Mouse (Mus musculus) stomach, embryonic 14.5 days (tissue): Measurements from ENCODE around the gene Cd9. TPM values are rescaled to one million over a fixed set of nuclear protein-coding genes. Genes with fewer than 3 reads are reported as not detected.
A peak's percentile ranks its signal among the peaks of the same experiment; 100 is the strongest.

ENCODE experiments used
- ATAC-seq: fragments of 200-750 bp; cut with Nextera tagmentation; 2 replicates; pipeline ENCODE4 v1.8.0; 2017; ENCODE audit warnings: low read depth, moderate TSS enrichment; ENCODE audit not compliant: insufficient number of reproducible peaks, insufficient read depth, low FRiP score
- H3K27ac ChIP-seq: fragments of 300-500 bp; sonication (generic); 2 replicates; pipeline ENCODE4 v1.5.1; 2014; ENCODE audit warnings: mild to moderate bottlenecking, low read length, moderate library complexity, mixed read lengths
- H3K27me3 ChIP-seq: fragments of 300-500 bp; sonication (generic); 2 replicates; pipeline ENCODE4 v1.6.1; 2014; ENCODE audit warnings: low read length, control low read depth, mixed read lengths; ENCODE audit not compliant: control insufficient read depth, insufficient read depth
- H3K36me3 ChIP-seq: fragments of 300-500 bp; sonication (generic); 2 replicates; pipeline ENCODE4 v1.6.1; 2014; ENCODE audit warnings: mild to moderate bottlenecking, control low read depth, low read length, moderate library complexity, mixed read lengths; ENCODE audit not compliant: control insufficient read depth, insufficient read depth
- H3K4me1 ChIP-seq: fragments of 300-500 bp; sonication (generic); 2 replicates; pipeline ENCODE4 v1.6.1; 2014; ENCODE audit warnings: low read length, control low read depth, mixed read lengths; ENCODE audit not compliant: control insufficient read depth, insufficient read depth
- H3K4me2 ChIP-seq: fragments of 300-500 bp; sonication (generic); replicated peaks from 2 replicates; pipeline ENCODE4 v1.6.1; 2014; ENCODE audit warnings: low read depth, low read length, control low read depth
- H3K4me3 ChIP-seq: fragments of 300-500 bp; sonication (generic); 2 replicates; pipeline ENCODE4 v1.5.1; 2014; ENCODE audit warnings: low read depth, low read length, control low read depth
- H3K9ac ChIP-seq: fragments of 300-500 bp; sonication (generic); replicated peaks from 2 replicates; pipeline ENCODE4 v1.6.1; 2014; ENCODE audit warnings: low read depth, mild to moderate bottlenecking, control low read depth, low read length, moderate library complexity, mixed read lengths
- H3K9me3 ChIP-seq: fragments of 300-500 bp; sonication (generic); 2 replicates; pipeline ENCODE4 v1.6.1; 2016; ENCODE audit warnings: low read depth, low read length, control low read depth; ENCODE audit not compliant: control insufficient read depth
- WGBS: fragments of 180-500 bp; shearing (Covaris S2); extraction: QIAGEN DNeasy Blood & Tissue Kit; methylation state at CpG from one replicate; pipeline ENCODE4 v1.1.7; 2014; 5-methylcytosine and 5-hydroxymethylcytosine counted together
- polyA plus RNA-seq: library from polyadenylated mRNA; unstranded; fragments of >200 nt; fragmentation: Nextera tagmentation; extraction: Ambion mirVana; gene quantifications from 2 replicates; pipeline ENCODE4 v1.2.1, GENCODE M21; 2014

Gene Cd9
- polyA plus RNA-seq, 1 experiment from 2014 or later = 286 TPM

DNA sequence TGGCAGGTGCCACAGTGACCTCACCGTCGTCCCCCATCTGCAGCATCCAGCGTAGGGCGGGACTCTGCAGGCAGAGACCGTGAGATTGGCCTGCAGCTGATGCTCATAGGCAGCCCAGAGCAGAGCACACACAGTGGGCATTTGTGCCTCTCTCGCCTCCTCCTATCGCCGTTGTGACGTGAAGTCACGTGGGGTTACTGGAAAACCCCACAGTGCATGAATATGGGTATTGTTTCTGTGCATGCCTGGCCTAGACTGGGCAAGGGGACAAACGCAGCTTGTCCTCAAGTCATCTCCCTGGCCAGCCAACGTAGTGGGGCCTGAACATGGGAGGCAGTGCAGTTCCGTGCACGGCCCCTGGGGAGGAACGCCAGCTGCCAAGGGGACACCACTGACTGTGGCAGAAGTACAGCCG is 27.3 kb downstream of the Cd9 start:
- ATAC-seq = peak; percentile 79; the same call in 1 of the 2 replicates
- no peaks in the 10 kb centered on the region for H3K9me3 ChIP-seq
- 79% methylated on average over 16 of the region's 16 CpGs for WGBS
- no peaks in the 10 kb centered on the region for H3K27me3 ChIP-seq
- H3K4me3 ChIP-seq = no peak overlapping the region
- no peaks in the 10 kb centered on the region; the same call in 1 of the 2 replicates for H3K36me3 ChIP-seq
- peak overlapping the region; percentile 73 for H3K27ac ChIP-seq
- H3K4me2 ChIP-seq = no peak overlapping the region
- H3K4me1 ChIP-seq = peaks cover 21% of the 10 kb centered on the region
- no peak overlapping the region for H3K9ac ChIP-seq

DNA sequence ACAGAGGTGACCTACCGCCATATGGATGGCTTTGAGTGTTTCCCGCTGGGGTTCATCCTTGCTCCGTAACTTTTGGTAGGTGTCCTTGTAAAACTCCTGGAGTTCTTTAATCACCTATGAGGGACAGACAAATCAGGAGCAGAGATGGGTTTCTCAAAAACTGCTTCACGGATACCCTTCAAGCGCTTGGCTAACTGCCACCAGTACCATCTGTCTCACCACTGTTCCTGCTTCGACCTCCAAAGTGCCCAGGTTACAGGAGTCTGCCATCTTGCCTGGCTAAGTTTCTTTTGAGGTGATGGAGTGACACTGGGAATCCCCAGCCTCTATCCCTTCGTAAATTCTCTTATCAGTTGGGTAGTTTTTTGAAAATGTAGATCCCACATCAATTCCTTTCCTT is 32.3 kb downstream of the Cd9 start:
- no peak overlapping the region for H3K4me3 ChIP-seq
- no peaks in the 10 kb centered on the region for H3K4me1 ChIP-seq
- H3K36me3 ChIP-seq = peaks cover 5% of the 10 kb centered on the region; the same call in 1 of the 2 replicates
- H3K9ac ChIP-seq = no peak overlapping the region
- no peaks in the 10 kb centered on the region for H3K9me3 ChIP-seq
- no peak for ATAC-seq
- no peaks in the 10 kb centered on the region for H3K27me3 ChIP-seq
- WGBS = 84% methylated on average over 7 of the region's 7 CpGs
- H3K27ac ChIP-seq = no peak overlapping the region
- H3K4me2 ChIP-seq = no peak overlapping the region

DNA sequence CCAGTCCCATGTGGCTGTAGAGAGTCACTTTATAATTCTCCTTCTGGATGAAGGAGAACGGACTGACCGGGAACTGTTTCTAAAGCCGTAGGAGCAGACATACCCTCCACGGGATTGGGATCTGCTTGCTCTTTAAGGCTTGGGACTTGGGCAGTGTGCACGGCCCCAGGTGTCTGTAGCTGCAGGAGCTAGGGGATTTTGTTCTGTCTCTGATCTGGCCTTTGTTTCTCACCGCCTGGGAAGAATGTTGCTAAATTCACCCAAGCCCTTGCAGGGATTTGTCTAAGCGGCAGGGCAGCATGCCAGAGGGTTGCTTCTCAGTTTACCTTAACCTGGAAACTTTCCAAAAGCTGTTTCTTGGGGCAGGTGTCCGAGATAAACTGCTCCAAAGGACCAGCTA is 32.8 kb downstream of the Cd9 start:
- H3K4me3 ChIP-seq = no peak overlapping the region
- no peaks in the 10 kb centered on the region for H3K27me3 ChIP-seq
- no peak overlapping the region for H3K27ac ChIP-seq
- no peaks in the 10 kb centered on the region for H3K4me1 ChIP-seq
- no peak overlapping the region for H3K9ac ChIP-seq
- no peaks in the 10 kb centered on the region for H3K9me3 ChIP-seq
- peaks cover 5% of the 10 kb centered on the region; the same call in 1 of the 2 replicates for H3K36me3 ChIP-seq
- ATAC-seq = no peak
- 50% methylated on average over 8 of the region's 8 CpGs for WGBS
- H3K4me2 ChIP-seq = no peak overlapping the region

DNA sequence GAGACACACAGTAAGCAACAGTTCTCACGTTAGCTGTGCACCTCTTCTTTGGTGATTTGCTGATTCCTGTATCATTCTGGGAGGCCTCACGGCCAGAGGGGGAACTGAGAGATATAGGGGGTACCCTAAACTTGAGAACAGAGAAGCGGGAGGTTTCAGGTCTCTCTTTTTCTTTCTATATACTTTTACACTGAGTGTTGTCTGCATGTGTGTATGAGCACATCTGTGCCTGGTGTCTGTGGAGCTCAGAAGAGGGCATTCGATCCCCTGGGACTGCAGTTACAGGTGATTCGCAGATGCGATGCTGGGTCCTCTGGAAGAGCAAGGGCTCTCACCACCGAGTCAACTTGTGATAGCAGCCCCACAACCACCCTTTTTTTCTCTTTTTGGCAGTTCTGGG is 33.3 kb downstream of the Cd9 start:
- Histone ChIP-seq H3K4me1 (no peaks in the 10 kb centered on the region), H3K27ac (no peak overlapping the region), H3K9ac (no peak overlapping the region), H3K36me3 (peaks cover 5% of the 10 kb centered on the region; the same call in 1 of the 2 replicates), H3K27me3 (no peaks in the 10 kb centered on the region), H3K9me3 (no peaks in the 10 kb centered on the region), H3K4me3 (no peak overlapping the region), H3K4me2 (no peak overlapping the region)
- ATAC-seq = no peak
- 84% methylated on average over 7 of the region's 7 CpGs for WGBS

DNA sequence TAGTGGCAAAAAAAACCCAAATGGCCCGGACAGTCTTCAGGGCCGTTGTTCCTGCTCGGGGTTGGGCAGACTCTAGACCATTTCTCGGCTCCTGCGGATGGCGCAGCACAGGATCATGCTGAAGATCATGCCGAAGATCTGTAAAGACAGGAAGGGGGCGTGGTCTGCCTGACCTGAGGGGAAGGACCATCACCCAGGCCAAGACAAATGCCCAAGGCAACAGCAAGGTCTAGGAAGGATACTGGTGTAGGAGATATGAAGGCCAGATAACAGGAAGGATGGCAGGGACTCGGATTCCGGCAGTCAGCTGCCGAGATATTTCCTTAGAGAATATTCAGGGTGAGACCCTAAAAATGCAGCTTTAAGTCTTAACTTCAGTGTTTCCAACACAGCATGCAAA is 34.0 kb downstream of the Cd9 start:
- 82% methylated on average over 11 of the region's 11 CpGs for WGBS
- Histone ChIP-seq H3K4me1 (no peaks in the 10 kb centered on the region), H3K27ac (no peak overlapping the region), H3K9me3 (no peaks in the 10 kb centered on the region), H3K4me3 (no peak overlapping the region), H3K9ac (no peak overlapping the region), H3K4me2 (no peak overlapping the region), H3K27me3 (no peaks in the 10 kb centered on the region), H3K36me3 (peaks cover 5% of the 10 kb centered on the region; the same call in 1 of the 2 replicates)
- ATAC-seq = no peak

DNA sequence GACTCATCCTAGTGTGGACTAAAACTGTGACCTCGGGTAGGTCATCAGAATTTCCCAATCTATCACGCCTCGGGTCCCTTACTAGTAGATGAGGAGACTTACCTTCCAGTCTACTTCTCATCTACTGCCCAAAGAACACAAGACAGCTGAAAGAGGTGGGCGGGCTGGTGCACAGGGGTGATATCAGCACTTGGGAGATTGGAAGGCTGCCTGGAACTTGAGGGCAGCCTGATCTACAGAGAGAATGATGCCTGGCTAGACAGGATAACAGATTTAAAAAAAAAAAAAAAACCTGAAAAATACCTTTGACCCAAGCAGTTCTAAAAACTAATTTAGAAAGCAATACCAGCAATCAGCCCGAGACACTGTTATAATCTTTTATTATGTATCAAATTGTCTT is 34.7 kb downstream of the Cd9 start:
- 89% methylated on average over 5 of the region's 5 CpGs for WGBS
- no peaks in the 10 kb centered on the region for H3K27me3 ChIP-seq
- no peak overlapping the region for H3K9ac ChIP-seq
- H3K36me3 ChIP-seq = peaks cover 5% of the 10 kb centered on the region; the same call in 1 of the 2 replicates
- H3K9me3 ChIP-seq = no peaks in the 10 kb centered on the region
- ATAC-seq = no peak
- H3K4me3 ChIP-seq = no peak overlapping the region
- H3K4me1 ChIP-seq = no peaks in the 10 kb centered on the region
- no peak overlapping the region for H3K27ac ChIP-seq
- H3K4me2 ChIP-seq = no peak overlapping the region

DNA sequence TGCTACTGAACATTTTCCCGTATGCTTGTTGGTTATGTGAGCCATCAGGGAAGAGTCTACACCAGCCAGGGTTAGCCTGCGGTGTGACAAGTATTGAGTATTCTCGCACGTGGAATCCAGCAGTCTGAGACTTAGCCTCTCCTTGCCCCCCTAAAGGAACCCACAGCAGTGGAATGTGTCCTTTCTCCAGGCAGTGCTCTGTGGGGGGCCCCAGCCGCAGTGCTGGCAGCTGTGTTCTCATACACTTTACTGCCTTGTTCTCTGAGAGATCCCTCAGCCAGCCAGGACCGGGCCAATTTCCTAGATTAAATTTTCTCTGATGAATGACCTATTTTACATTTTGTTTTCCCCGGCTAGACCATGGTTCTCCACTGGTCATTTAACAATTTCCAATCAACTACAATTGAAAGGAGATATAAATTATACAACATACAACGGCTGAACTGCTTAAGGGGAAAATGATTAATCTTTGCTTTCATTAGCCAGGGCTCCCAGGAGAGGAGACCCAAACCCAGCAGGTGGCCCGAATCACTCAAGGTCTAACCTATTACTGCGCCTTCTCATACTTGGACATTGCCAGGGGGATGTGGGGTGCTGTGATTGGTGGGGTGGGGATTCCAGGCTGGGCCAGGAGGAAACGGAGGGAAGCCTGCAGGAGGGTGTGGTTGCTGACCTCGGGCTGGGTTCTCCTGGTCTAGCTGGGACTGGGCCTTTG is 38.6 kb downstream of the Cd9 start:
- Histone ChIP-seq H3K27me3 (no peaks in the 10 kb centered on the region), H3K36me3 (peaks cover under 1% of the 10 kb centered on the region; the same call in 1 of the 2 replicates), H3K9me3 (no peaks in the 10 kb centered on the region), H3K4me1 (no peaks in the 10 kb centered on the region), H3K4me3 (no peak overlapping the region), H3K9ac (no peak overlapping the region), H3K4me2 (no peak overlapping the region), H3K27ac (no peak overlapping the region)
- ATAC-seq = peak; percentile 64; the same call in 1 of the 2 replicates
- 28% methylated on average over 12 of the region's 12 CpGs for WGBS

DNA sequence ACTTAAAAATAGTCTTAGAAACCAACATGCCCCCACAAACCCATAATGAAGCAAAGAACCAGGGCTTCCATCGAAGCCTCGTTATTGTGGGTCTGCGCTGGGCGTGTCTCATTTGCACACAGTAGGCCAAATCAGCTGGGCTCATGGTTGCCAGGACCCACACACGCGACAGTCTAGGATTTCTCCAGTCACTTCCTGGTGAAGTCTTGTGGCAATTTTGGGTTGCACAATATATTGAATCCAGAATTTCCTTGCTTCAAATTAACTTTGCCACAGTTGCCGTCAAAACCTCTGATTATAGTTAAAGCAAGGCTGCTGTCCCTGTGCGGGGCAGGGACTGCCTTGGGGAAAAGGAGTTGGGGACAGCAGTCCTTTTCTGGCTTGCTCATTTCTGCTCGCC is 39.9 kb downstream of the Cd9 start:
- Histone ChIP-seq H3K27ac (no peak overlapping the region), H3K4me2 (no peak overlapping the region), H3K27me3 (no peaks in the 10 kb centered on the region), H3K4me3 (no peak overlapping the region), H3K36me3 (no peaks in the 10 kb centered on the region), H3K9ac (no peak overlapping the region), H3K4me1 (no peaks in the 10 kb centered on the region), H3K9me3 (no peaks in the 10 kb centered on the region)
- ATAC-seq = no peak
- 83% methylated on average over 9 of the region's 9 CpGs for WGBS

DNA sequence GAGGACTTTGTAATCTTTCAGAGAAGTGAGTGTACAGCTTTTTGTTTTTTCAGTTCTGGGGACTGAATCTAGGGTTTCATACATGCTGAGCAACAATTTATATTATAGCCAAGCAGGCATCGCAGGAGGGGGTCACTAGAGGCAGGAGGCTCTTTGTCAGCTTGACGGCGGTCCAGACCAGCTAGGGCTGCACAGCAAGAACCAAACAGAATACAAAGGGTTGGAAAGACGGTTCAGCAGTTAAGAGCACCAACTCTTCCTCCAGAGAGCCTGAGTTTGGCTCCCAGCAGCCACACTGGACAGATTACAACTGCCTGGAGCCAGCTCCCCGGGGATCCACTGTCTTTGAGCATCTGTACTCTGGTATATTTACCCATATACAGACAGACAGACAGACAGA is 40.3 kb downstream of the Cd9 start:
- 62% methylated on average over 5 of the region's 5 CpGs for WGBS
- no peaks in the 10 kb centered on the region for H3K4me1 ChIP-seq
- no peaks in the 10 kb centered on the region for H3K36me3 ChIP-seq
- H3K4me2 ChIP-seq = no peak overlapping the region
- H3K4me3 ChIP-seq = no peak overlapping the region
- H3K9ac ChIP-seq = no peak overlapping the region
- H3K27me3 ChIP-seq = no peaks in the 10 kb centered on the region
- ATAC-seq = no peak
- H3K27ac ChIP-seq = no peak overlapping the region
- H3K9me3 ChIP-seq = no peaks in the 10 kb centered on the region
